Mouse (Mus musculus) right cerebral cortex, postnatal 4 days (tissue): ENCODE results near the gene Prune1.

Source experiments
- DNase-seq: peaks from one replicate; pipeline ENCODE4 v3.0.0-alpha.2; 2022

Prune1 gene

DNA sequence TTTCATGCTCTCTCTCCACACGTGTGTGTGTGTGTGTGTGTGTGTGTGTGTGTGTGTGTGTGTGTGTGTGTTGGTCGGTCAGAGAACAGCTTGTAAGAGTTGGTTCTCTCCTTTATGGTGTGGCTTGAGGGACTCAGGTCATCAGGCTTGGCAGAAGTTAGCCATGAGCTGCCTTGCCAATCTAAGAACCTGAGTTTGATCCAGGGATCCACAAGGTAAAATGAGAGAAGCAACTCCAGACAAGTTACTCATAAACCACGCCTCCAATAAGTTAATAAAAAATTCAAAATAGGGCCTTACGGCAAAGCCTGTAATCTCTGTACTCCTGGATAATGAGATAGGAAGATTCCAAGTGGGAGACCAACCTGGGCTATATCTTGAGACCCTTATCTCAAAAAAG, 73.6 kb downstream of the Prune1 start:
- DNase-seq = no peak

DNA sequence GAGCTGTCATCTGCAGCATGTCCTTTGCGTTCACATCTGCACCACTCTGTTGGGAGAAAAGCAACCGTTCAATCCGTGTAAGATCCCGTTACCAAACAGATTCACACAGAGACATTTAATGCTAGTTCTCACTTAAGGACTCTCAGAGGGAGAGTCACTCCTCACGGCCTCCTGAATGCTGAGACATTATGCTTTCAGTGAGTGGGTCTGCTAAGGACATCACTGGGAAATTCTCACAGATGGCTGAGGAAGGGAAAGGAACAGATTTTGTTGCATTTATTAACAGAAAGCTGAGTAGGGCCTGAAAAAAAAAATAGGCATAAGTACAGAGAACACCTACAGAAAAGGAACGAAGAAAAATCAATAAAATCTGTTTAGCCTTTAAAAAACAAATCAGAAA, 78.0 kb downstream of the Prune1 start:
- DNase-seq = no peak
